Mouse (Mus musculus): Measurements from ENCODE around the gene Camta1. TPM values are rescaled to one million over a fixed set of nuclear protein-coding genes. Genes with fewer than 3 reads are reported as not detected.

Camta1 gene
- polyA plus RNA-seq, 1 experiment from 2014 or later = 93.9 TPM

DNA sequence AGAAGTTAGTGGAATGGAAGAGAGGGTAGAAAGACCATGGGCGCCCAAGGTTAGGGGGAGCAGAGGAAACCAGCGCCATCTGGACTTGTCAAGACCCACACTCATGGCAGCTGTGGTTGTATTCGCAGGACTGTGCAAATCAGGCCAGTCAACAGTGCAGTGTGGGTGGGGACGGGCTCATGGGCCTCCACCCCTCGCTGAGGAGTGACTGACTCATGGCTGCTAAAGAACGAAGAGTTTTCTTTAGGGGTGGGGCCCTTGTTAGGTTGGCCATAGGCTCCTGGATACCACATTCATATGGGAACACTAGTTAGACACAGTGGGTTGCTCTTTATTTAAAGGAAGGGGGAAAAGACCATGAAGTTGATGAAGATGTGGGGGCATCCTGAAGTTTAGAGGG lies 383.7 kb downstream of the Camta1 start:
- ATAC-seq (replicated peaks; ENCODE audit: low FRiP score) = no peak

DNA sequence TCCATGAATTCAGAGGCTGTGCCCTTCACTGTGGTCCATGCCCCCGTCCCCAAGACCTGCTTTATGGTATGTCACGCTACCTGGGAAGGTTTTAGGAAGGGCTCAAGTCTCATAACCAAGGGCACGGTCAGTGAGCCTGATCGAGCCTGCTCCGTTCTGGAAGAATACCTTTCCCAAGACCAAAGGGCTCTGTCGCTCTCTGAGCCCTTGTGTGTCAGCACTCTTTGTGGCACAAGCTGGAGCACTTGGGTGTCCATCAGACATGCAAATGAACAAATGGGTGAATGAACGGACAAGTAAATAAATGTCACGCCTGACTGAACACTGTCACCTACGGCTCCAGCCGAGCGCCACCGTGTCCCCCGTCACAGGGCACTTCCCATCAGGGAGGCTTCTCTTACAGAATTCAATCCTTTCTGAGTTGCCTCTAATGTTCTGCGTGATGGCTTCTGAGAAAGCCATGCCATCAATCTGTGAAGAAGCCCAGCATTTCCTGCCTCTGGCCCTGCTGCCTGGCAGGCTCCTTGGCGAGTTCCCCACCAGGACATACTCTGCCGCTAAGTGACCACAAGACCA lies 386.7 kb downstream of the Camta1 start:
- Histone ChIP-seq H3K27ac (ENCODE audit: low read depth, low read length) (no peak overlapping the region), H3K4me3 (ENCODE audit: low read depth, low read length) (no peak overlapping the region), H3K36me3 (ENCODE audit: control insufficient read depth, insufficient read depth, low read length) (no peaks in the 10 kb centered on the region), H3K27me3 (replicated peaks; ENCODE audit: control insufficient read depth, insufficient read depth, low read length) (no peaks in the 10 kb centered on the region; the same call in 1 of the 2 replicates), H3K4me2 (no peak overlapping the region), H3K4me1 (replicated peaks; ENCODE audit: control insufficient read depth, insufficient read depth, low read length) (no peaks in the 10 kb centered on the region), H3K9ac (ENCODE audit: low read depth, low read length) (no peak overlapping the region), H3K9me3 (ENCODE audit: control insufficient read depth, low read length) (no peaks in the 10 kb centered on the region)
- DNase-seq (ENCODE audit: low spot score) = no peak
- WGBS = 87% methylated on average over 16 of the region's 16 CpGs
- no peak for ATAC-seq (replicated peaks; ENCODE audit: low FRiP score)

More for the DNA sequence above, 383.7 kb downstream of the Camta1 start:
- WGBS = 79% methylated on average over 6 of the region's 6 CpGs
- no peak overlapping the region for H3K4me3 ChIP-seq (ENCODE audit: low read depth, low read length)
- H3K9me3 ChIP-seq (ENCODE audit: control insufficient read depth, low read length) = no peaks in the 10 kb centered on the region
- H3K9ac ChIP-seq (ENCODE audit: low read depth, low read length) = no peak overlapping the region
- no peak for DNase-seq (ENCODE audit: low spot score)
- no peaks in the 10 kb centered on the region; the same call in 1 of the 2 replicates for H3K27me3 ChIP-seq (replicated peaks; ENCODE audit: control insufficient read depth, insufficient read depth, low read length)
- no peak overlapping the region for H3K4me2 ChIP-seq
- H3K36me3 ChIP-seq (ENCODE audit: control insufficient read depth, insufficient read depth, low read length) = no peaks in the 10 kb centered on the region
- no peaks in the 10 kb centered on the region for H3K4me1 ChIP-seq (replicated peaks; ENCODE audit: control insufficient read depth, insufficient read depth, low read length)
- H3K27ac ChIP-seq (ENCODE audit: low read depth, low read length) = no peak overlapping the region

DNA sequence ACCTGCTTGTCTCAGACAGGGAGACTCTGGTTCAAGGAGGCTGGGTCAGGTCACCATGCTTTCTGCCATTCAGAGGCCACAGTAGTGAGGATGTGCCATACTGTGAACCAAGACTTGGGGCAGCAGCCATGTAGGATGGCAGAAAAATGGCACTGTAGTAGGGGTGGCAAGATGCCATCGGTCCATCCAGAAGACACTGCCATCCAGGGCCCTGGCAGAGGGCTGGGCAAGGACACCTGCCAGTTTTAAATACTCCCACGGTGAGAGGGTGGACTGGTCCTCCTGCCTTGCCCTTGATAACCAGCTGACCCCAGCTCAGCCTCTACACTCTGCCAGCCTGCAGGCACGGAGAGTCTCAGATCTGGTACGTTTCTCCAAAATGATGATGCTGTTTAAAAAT lies 389.8 kb downstream of the Camta1 start:
- Histone ChIP-seq H3K4me2 (no peak overlapping the region), H3K27me3 (replicated peaks; ENCODE audit: control insufficient read depth, insufficient read depth, low read length) (no peaks in the 10 kb centered on the region; the same call in 1 of the 2 replicates), H3K36me3 (ENCODE audit: control insufficient read depth, insufficient read depth, low read length) (no peaks in the 10 kb centered on the region), H3K4me1 (replicated peaks; ENCODE audit: control insufficient read depth, insufficient read depth, low read length) (no peaks in the 10 kb centered on the region), H3K27ac (ENCODE audit: low read depth, low read length) (no peak overlapping the region), H3K9me3 (ENCODE audit: control insufficient read depth, low read length) (no peaks in the 10 kb centered on the region), H3K4me3 (ENCODE audit: low read depth, low read length) (no peak overlapping the region), H3K9ac (ENCODE audit: low read depth, low read length) (no peak overlapping the region)
- no peak for ATAC-seq (replicated peaks; ENCODE audit: low FRiP score)
- no peak for DNase-seq (ENCODE audit: low spot score)
- 68% methylated on average over 4 of the region's 4 CpGs for WGBS

DNA sequence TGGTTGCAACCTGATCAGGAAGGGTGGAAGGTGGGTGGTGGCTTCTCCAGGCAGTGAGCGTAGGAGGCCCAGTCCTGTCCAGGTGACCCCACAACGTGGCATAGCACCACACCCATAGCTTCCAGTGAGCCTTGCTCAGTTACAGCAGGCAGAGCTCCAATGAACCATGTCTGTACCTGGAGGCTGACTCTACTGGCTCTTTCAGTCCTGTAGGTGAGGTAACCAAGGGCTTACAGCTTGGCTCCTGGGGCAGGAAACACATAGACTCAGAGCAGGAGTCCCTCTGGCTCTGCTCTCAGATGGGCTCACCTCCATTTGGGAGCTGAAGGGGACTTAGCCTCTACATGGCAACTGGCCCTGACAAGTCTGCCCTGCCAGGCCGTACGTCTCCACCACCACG lies 393.3 kb downstream of the Camta1 start:
- ATAC-seq (replicated peaks; ENCODE audit: low FRiP score) = no peak
- H3K36me3 ChIP-seq (ENCODE audit: control insufficient read depth, insufficient read depth, low read length) = no peaks in the 10 kb centered on the region
- H3K9ac ChIP-seq (ENCODE audit: low read depth, low read length) = no peak overlapping the region
- H3K4me3 ChIP-seq (ENCODE audit: low read depth, low read length) = no peak overlapping the region
- H3K4me2 ChIP-seq = no peak overlapping the region
- no peak for DNase-seq (ENCODE audit: low spot score)
- H3K4me1 ChIP-seq (replicated peaks; ENCODE audit: control insufficient read depth, insufficient read depth, low read length) = no peaks in the 10 kb centered on the region
- no peaks in the 10 kb centered on the region for H3K27me3 ChIP-seq (replicated peaks; ENCODE audit: control insufficient read depth, insufficient read depth, low read length)
- WGBS = 88% methylated on average over 5 of the region's 5 CpGs
- H3K9me3 ChIP-seq (ENCODE audit: control insufficient read depth, low read length) = no peaks in the 10 kb centered on the region
- no peak overlapping the region for H3K27ac ChIP-seq (ENCODE audit: low read depth, low read length)

GRCm38 (mm10) chr4:151458686-151459085 lies 403.0 kb downstream of the Camta1 start:
- DNase-seq (ENCODE audit: low spot score) (no peak), ATAC-seq (replicated peaks; ENCODE audit: low FRiP score) (no peak)
- WGBS = 71% methylated on average over 11 of the region's 11 CpGs
- no peaks in the 10 kb centered on the region; the same call in 1 of the 2 replicates for H3K4me1 ChIP-seq (replicated peaks; ENCODE audit: control insufficient read depth, insufficient read depth, low read length)
- no peak overlapping the region for H3K9ac ChIP-seq (ENCODE audit: low read depth, low read length)
- no peak overlapping the region for H3K4me2 ChIP-seq
- no peaks in the 10 kb centered on the region for H3K36me3 ChIP-seq (ENCODE audit: control insufficient read depth, insufficient read depth, low read length)
- H3K27ac ChIP-seq (ENCODE audit: low read depth, low read length) = no peak overlapping the region
- no peak overlapping the region for H3K4me3 ChIP-seq (ENCODE audit: low read depth, low read length)
- no peaks in the 10 kb centered on the region for H3K27me3 ChIP-seq (replicated peaks; ENCODE audit: control insufficient read depth, insufficient read depth, low read length)
- H3K9me3 ChIP-seq (ENCODE audit: control insufficient read depth, low read length) = no peaks in the 10 kb centered on the region

DNA sequence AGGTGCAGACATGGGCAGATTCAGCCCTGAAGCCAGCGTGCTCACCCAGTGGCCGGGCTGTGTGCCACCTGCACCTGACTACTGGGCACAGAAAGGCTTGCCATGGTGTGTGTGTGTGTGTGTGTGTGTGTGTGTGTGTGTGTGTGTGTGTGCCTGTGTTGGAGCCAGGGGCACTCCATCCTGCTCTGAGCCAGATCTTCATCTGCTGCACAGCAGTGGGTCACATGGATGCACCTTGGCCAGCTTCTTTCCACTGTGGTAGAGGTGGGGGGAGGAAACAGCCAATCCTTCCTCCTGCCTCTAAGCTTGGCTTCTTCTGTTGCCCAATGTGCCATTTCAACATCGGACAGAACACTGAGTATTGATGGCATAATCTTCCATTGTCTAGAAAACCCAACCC lies 407.1 kb downstream of the Camta1 start:
- no peaks in the 10 kb centered on the region for H3K27me3 ChIP-seq (replicated peaks; ENCODE audit: control insufficient read depth, insufficient read depth, low read length)
- H3K9me3 ChIP-seq (ENCODE audit: control insufficient read depth, low read length) = no peaks in the 10 kb centered on the region
- H3K4me2 ChIP-seq = no peak overlapping the region
- DNase-seq (ENCODE audit: low spot score) (no peak), ATAC-seq (replicated peaks; ENCODE audit: low FRiP score) (no peak)
- H3K36me3 ChIP-seq (ENCODE audit: control insufficient read depth, insufficient read depth, low read length) = no peaks in the 10 kb centered on the region
- no peak overlapping the region for H3K9ac ChIP-seq (ENCODE audit: low read depth, low read length)
- no peak overlapping the region for H3K27ac ChIP-seq (ENCODE audit: low read depth, low read length)
- no peak overlapping the region for H3K4me3 ChIP-seq (ENCODE audit: low read depth, low read length)
- H3K4me1 ChIP-seq (replicated peaks; ENCODE audit: control insufficient read depth, insufficient read depth, low read length) = no peaks in the 10 kb centered on the region; the same call in 1 of the 2 replicates
- WGBS = 77% methylated on average over 3 of the region's 3 CpGs

DNA sequence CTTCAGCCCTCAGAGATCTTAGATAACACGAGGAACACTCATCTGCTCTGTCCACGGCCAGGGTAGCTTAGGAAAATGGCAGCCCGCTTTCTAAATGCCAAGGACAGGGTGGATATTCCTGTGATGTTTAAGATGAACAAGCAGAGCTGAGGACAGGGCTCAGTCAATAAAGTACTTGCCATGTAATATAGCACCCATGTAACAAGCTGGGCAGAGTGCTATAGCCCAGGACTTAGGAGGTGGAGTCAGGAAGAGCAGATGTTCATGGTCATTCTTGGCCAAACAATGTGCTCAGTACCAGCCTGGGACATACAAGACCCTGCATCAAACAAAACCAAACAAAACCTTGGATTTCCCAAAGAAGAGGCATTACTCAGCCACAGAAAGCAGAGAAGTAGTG lies 407.6 kb downstream of the Camta1 start:
- H3K27me3 ChIP-seq (replicated peaks; ENCODE audit: control insufficient read depth, insufficient read depth, low read length) = no peaks in the 10 kb centered on the region
- no peaks in the 10 kb centered on the region for H3K9me3 ChIP-seq (ENCODE audit: control insufficient read depth, low read length)
- WGBS = 70% methylated on average over 3 of the region's 3 CpGs
- H3K27ac ChIP-seq (ENCODE audit: low read depth, low read length) = no peak overlapping the region
- ATAC-seq (replicated peaks; ENCODE audit: low FRiP score) (no peak), DNase-seq (ENCODE audit: low spot score) (no peak)
- no peaks in the 10 kb centered on the region; the same call in 1 of the 2 replicates for H3K4me1 ChIP-seq (replicated peaks; ENCODE audit: control insufficient read depth, insufficient read depth, low read length)
- H3K36me3 ChIP-seq (ENCODE audit: control insufficient read depth, insufficient read depth, low read length) = no peaks in the 10 kb centered on the region
- no peak overlapping the region for H3K9ac ChIP-seq (ENCODE audit: low read depth, low read length)
- no peak overlapping the region for H3K4me2 ChIP-seq
- H3K4me3 ChIP-seq (ENCODE audit: low read depth, low read length) = no peak overlapping the region

DNA sequence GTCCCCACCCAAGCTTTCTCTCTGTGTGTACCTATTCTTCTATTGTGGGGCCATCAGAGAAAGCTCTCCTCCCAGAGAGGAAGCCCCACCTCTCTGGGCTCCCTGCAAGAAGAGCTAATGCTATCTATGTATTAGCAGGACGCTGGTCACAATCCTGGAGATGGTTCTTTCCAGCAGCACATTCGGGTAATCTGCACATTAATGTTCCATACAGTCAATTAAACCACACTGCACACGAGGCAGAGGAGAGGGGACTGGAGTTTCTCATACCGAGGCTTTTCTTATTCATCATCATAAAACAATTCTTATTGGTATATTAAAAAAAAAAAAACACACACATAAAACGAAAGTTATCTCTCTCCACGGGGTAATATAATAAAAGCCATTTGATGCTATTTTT lies 409.8 kb downstream of the Camta1 start:
- Histone ChIP-seq H3K9ac (ENCODE audit: low read depth, low read length) (no peak overlapping the region), H3K4me1 (replicated peaks; ENCODE audit: control insufficient read depth, insufficient read depth, low read length) (no peaks in the 10 kb centered on the region), H3K9me3 (ENCODE audit: control insufficient read depth, low read length) (no peaks in the 10 kb centered on the region), H3K4me3 (ENCODE audit: low read depth, low read length) (no peak overlapping the region), H3K27me3 (replicated peaks; ENCODE audit: control insufficient read depth, insufficient read depth, low read length) (no peaks in the 10 kb centered on the region), H3K27ac (ENCODE audit: low read depth, low read length) (no peak overlapping the region), H3K4me2 (no peak overlapping the region), H3K36me3 (ENCODE audit: control insufficient read depth, insufficient read depth, low read length) (no peaks in the 10 kb centered on the region)
- no peak for DNase-seq (ENCODE audit: low spot score)
- ATAC-seq (replicated peaks; ENCODE audit: low FRiP score) = no peak
- 73% methylated on average over 6 of the region's 6 CpGs for WGBS

- Histone ChIP-seq H3K9ac (ENCODE audit: low read depth, low read length) (no peak overlapping the region), H3K4me3 (ENCODE audit: low read depth, low read length) (no peak overlapping the region), H3K27me3 (replicated peaks; ENCODE audit: control insufficient read depth, insufficient read depth, low read length) (no peaks in the 10 kb centered on the region), H3K4me2 (no peak overlapping the region), H3K36me3 (ENCODE audit: control insufficient read depth, insufficient read depth, low read length) (no peaks in the 10 kb centered on the region), H3K4me1 (replicated peaks; ENCODE audit: control insufficient read depth, insufficient read depth, low read length) (no peaks in the 10 kb centered on the region), H3K9me3 (ENCODE audit: control insufficient read depth, low read length) (no peaks in the 10 kb centered on the region), H3K27ac (ENCODE audit: low read depth, low read length) (no peak overlapping the region)
- DNase-seq (ENCODE audit: low spot score) (no peak), ATAC-seq (replicated peaks; ENCODE audit: low FRiP score) (no peak)
- WGBS = 33% methylated on average over 8 of the region's 8 CpGs
These were observed 411.7 kb downstream of the Camta1 start for GRCm38 (mm10) chr4:151449981-151450380.
